8 mouse cellular contexts compared by ENCODE assay signal in the genomic region with DNA sequence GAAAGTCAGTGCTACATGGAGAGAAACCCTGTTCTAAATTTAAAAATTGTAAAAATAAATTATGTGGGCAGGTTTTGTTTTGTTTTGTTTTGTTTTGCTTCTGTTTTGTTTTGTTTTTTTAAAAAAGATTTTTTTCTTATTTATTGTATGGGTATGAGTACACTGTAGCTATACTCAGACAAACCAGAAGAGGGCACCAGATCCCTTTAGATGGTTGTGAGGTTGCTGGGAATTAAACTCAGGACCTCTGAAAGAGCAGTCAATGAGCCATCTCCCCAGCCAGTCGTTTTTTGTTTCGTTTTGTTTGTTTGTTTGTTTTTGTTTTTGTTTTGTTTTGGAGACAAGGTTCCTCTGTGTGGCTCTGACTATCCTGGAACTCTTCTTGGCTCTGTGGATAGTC. TPM values are rescaled to one million over a fixed set of nuclear protein-coding genes. Genes with fewer than 3 reads are reported as not detected.
DNase-seq lines count a peak whose midpoint lies in the region; ATAC-seq and TF ChIP-seq lines count a peak whose summit lies in the region.

No protein-coding gene starts in this region.

- H3K9ac ChIP-seq in kidney, embryonic 15.5 days: no peak overlapping the region
- no peak overlapping the region for H3K9ac ChIP-seq in kidney, postnatal 0 days (ENCODE audit: low read depth, low read length)

- H3K27ac ChIP-seq in kidney, adult 2 months (ENCODE audit: insufficient read depth, low read depth, low read length): no peak overlapping the region
- no peak overlapping the region for H3K27ac ChIP-seq in kidney, embryonic 15.5 days
- H3K27ac ChIP-seq in kidney, postnatal 0 days: no peak overlapping the region

- H3K36me3 ChIP-seq in kidney, adult 2 months (ENCODE audit: control insufficient read depth, insufficient read depth, low read length): no peaks in the 10 kb centered on the region
- H3K36me3 ChIP-seq in kidney, embryonic 15.5 days: no peaks in the 10 kb centered on the region
- H3K36me3 ChIP-seq in kidney, postnatal 0 days (ENCODE audit: insufficient read depth, low read length): no peaks in the 10 kb centered on the region

- no peaks in the 10 kb centered on the region for H3K4me1 ChIP-seq in kidney, adult 2 months (ENCODE audit: control insufficient read depth, insufficient read depth, low read length)
- H3K4me1 ChIP-seq in kidney, embryonic 15.5 days: no peaks in the 10 kb centered on the region
- H3K4me1 ChIP-seq in kidney, postnatal 0 days (replicated peaks; ENCODE audit: insufficient read depth, low read length): no peaks in the 10 kb centered on the region

- no peak for TF ChIP-seq POLR2A in kidney, adult 2 months (IDR thresholded peaks at IDR 0.05; ENCODE audit: low read depth, low read length)

- H3K4me3 ChIP-seq in kidney, adult 2 months (ENCODE audit: insufficient read depth, low read depth, low read length): no peak overlapping the region
- H3K4me3 ChIP-seq in kidney, embryonic 15.5 days (replicated peaks): no peak overlapping the region
- H3K4me3 ChIP-seq in kidney, postnatal 0 days (replicated peaks; ENCODE audit: low read depth, low read length): no peak overlapping the region

- TF ChIP-seq CTCF in kidney, adult 2 months (conservative IDR thresholded peaks at IDR 0.05; ENCODE audit: insufficient read depth, insufficient read length, low read depth, low read length): 0 out of 2 replicates have a peak, but pooled peaks have one; percentile 7
- TF ChIP-seq CTCF in kidney, postnatal 0 days (IDR thresholded peaks at IDR 0.05; ENCODE audit: low read depth): peak; percentile 64

- ATAC-seq in kidney, embryonic 15.5 days (replicated peaks; ENCODE audit: low FRiP score): no peak
- no peak for ATAC-seq in kidney, postnatal 0 days (replicated peaks; ENCODE audit: low FRiP score, low read depth)

- 3% methylated on average over 2 of the region's 2 CpGs for WGBS in kidney, adult 2 months
- 11% methylated on average over 2 of the region's 2 CpGs for WGBS in kidney, embryonic 15.5 days
- WGBS in kidney, postnatal 0 days: 11% methylated on average over 2 of the region's 2 CpGs

- H3K9me3 ChIP-seq in kidney, embryonic 15.5 days (replicated peaks): no peaks in the 10 kb centered on the region
- H3K9me3 ChIP-seq in kidney, postnatal 0 days (replicated peaks; ENCODE audit: low read length): no peaks in the 10 kb centered on the region

- H3K4me2 ChIP-seq in kidney, embryonic 15.5 days: no peak overlapping the region
- no peak overlapping the region for H3K4me2 ChIP-seq in kidney, postnatal 0 days (ENCODE audit: low read length)

- DNase-seq in kidney, adult 2 months: peak; percentile 59
- peak; percentile 64 for DNase-seq in CD4-positive helper T cell, adult 2 months (ENCODE audit: low read depth, low spot score)
- peak; percentile 57 for DNase-seq in MEL-GATA-1-ER (ENCODE audit: extremely low read depth, low read depth)
- peak; percentile 50 to 59 for DNase-seq in cerebellum, postnatal 10 days
- DNase-seq in kidney, postnatal 0 days (ENCODE audit: low spot score): peak; percentile 41
- peak; percentile 75 for DNase-seq in retina, embryonic 14.5 days (ENCODE audit: low spot score)
- DNase-seq in right cerebral cortex, postnatal 4 days: no peak

- H3K27me3 ChIP-seq in kidney, adult 2 months (replicated peaks; ENCODE audit: control insufficient read depth, insufficient read depth, low read length): no peaks in the 10 kb centered on the region
- peaks cover 50% of the 10 kb centered on the region for H3K27me3 ChIP-seq in kidney, embryonic 15.5 days
- no peaks in the 10 kb centered on the region for H3K27me3 ChIP-seq in kidney, postnatal 0 days (ENCODE audit: insufficient read depth, low read length)

RNA-seq across cellular contexts. Expression of a gene that starts 54.5 kb away (rescaled TPM):
- 3.8 and 6.8 TPM in 2 replicates for polyA plus RNA-seq in kidney, adult 2 months (2012; rRNA removed)
- polyA plus RNA-seq in kidney, embryonic 15.5 days (2015; fragmentation: Nextera tagmentation; extraction: Ambion mirVana): 8.3 and 9.3 TPM in 2 replicates
- polyA plus RNA-seq in kidney, postnatal 0 days (2015; fragmentation: Nextera tagmentation; extraction: Ambion mirVana): 7.8 and 8.3 TPM in 2 replicates
